Mouse (Mus musculus) T-helper 17 cell (primary cell): ENCODE measurements at regions not wholly inside any gene's neighbourhood (a gene's known extent, or its start where the extent isn't known, plus 50 kb on each side); places are given as distances from the start of the nearest gene placed in this dataset.

Source experiments
- in situ Hi-C, 2 experiments: fragments of 300-600 bp; cut with MboI, MseI; formaldehyde crosslinking; loops; 1 replicate in 1 of 2; 2 replicates in 1 of 2; pipeline ENCODE4 v1.15.1; 2025; ENCODE audit warnings: high pct_unique_total_duplicates in 2 of 2

- in situ Hi-C loops: loop anchor here in 1 of 2 experiments (25.0 kb wide), 1 partner anchor 849 kb away; no protein-coding TSS in a partner anchor
These were observed 98.4 kb downstream of the Akap11 start for GRCm38 (mm10) chr14:78438064-78438677.

DNA sequence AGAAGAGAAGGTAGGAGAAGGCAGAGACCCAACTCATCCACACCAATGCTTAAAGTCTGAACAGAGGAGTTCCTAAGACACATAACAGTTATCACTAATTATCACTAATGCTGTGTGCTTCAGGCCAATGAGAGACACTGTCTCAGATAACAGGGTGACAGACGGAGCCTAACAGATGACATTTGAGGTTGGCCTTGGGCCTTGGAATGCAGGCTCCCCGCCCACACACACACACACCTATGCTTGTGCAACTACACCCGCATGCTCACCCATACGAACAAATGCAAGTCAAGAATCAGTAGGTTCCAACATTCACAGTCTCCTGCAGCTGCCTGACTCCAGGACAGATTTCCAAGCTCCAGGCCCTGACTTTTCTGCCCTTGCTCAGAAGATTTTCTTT, 100.0 kb downstream of the Akap11 start:
- in situ Hi-C loops: loop anchor here in 1 of 2 experiments (25.0 kb wide), 1 partner anchor 851 kb away; no protein-coding TSS in a partner anchor

GRCm38 (mm10) chr14:78435982-78436381, 100.6 kb downstream of the Akap11 start:
- in situ Hi-C loops: loop anchor here in 1 of 2 experiments (25.0 kb wide), 1 partner anchor 851 kb away; no protein-coding TSS in a partner anchor

GRCm38 (mm10) chr14:78435561-78435960, 101.0 kb downstream of the Akap11 start:
- in situ Hi-C loops: loop anchor here in 1 of 2 experiments (25.0 kb wide), 1 partner anchor 852 kb away; no protein-coding TSS in a partner anchor

GRCm38 (mm10) chr14:78434753-78435152, 101.9 kb downstream of the Akap11 start:
- in situ Hi-C loops: loop anchor here in 1 of 2 experiments (5.0 to 25.0 kb wide), 2 partner anchors 38 to 853 kb away; no protein-coding TSS in a partner anchor

- in situ Hi-C loops: loop anchor here in 1 of 2 experiments (5.0 to 25.0 kb wide), 2 partner anchors 38 to 853 kb away; no protein-coding TSS in a partner anchor
These were observed 102.5 kb downstream of the Akap11 start for GRCm38 (mm10) chr14:78434126-78434525.

DNA sequence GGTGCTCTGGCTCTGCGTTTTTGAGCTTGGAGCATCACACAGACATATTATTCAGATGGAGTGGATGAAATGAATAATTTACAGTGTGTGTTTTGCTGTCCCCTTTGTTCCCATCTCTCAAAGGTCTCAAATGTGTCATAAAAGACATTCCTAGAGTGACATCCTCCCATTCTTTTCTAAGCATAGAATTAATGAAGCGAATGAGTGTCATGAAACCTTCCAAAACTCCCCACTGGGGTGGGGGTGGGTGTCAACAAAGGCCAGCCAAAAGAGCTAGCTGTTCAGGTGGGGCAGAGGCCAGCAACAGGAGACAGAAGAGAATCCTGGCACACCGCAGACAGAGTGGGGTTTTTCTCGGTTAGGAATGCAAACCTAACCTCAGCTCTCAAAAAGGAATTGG, 104.1 kb downstream of the Akap11 start:
- in situ Hi-C loops: loop anchor here in 1 of 2 experiments (5.0 to 25.0 kb wide), 2 partner anchors 40 to 855 kb away; no protein-coding TSS in a partner anchor

DNA sequence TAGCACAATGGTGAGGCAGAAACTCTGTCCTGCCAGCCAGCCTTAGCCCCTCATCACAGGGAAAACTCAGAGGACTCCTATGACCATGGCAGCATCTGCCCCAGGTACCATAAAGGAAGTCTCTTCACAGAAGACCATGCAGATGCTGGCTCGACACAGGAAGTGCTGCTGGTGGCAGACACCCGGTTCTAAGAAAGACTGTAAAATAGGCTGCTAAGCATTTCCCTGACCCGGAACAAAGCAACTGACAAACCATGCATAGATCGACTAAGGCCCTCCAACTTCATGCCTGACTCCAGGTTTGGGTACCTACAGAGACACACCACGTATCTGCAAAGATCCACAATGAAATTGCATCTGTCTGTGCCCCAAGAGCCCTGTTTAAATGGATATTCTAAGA, 104.7 kb downstream of the Akap11 start:
- in situ Hi-C loops: loop anchor here in 1 of 2 experiments (5.0 to 25.0 kb wide), 2 partner anchors 40 to 855 kb away; no protein-coding TSS in a partner anchor

DNA sequence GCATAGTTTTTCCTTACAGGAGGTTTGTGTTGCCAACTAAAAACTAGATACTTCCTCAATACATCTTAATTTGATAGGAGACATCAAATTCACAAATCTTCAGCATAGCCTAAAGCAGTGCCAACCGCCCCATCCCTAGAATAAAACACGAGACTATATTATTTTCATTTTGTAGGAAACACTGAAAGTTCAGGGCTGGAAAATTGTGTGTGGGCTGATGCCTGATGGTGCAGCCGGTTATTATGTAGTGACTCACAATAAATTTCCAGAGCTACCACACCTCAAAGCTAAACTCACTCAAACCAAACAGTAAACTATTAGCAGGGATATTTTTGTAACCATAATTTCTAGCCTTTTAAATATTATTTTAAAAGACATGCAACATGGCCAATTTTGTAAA, 105.2 kb downstream of the Akap11 start:
- in situ Hi-C loops: loop anchor here in 1 of 2 experiments (5.0 to 25.0 kb wide), 2 partner anchors 41 to 856 kb away; no protein-coding TSS in a partner anchor

DNA sequence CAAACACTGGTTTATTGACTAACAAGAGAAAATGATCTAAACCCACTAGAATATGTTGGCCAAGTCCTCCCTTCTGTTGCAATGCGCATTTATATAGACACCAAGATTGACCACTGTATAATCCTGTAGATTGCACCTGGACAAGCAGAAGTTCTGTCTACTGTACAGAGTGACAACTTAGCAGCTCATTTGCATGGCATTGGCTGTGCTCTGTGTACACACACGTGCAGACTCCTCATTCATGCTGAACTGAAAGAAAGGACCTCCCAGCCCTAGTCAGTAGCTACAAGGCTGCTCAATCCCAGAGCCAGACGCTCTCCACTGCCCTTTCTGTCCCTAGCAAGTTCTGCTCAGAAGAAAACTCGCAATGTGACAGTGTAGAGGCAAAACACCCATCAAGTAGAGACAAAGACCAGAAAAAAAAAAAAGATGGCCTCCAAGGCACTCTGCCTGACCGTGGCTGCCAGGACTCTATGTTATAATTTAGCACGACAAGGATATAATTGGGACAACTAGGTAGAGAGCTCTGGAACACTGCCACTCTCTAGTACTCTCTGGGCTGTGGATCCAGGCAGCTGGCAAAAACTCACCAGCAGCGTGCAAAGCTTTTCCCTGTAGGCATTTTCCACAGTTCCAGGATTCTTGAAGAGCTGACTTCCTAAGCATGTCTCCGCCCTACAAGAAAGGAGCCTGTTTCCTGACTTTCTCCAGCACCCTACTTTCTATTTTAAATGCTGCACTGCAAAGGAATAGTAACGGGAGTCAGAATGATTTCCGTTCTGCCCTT, 108.2 kb downstream of the Akap11 start:
- in situ Hi-C loops: loop anchor here in 1 of 2 experiments (25.0 kb wide), 1 partner anchor 859 kb away; no protein-coding TSS in a partner anchor

- in situ Hi-C loops: loop anchor here in 1 of 2 experiments (25.0 kb wide), 1 partner anchor 860 kb away; no protein-coding TSS in a partner anchor
These were observed 109.5 kb downstream of the Akap11 start for GRCm38 (mm10) chr14:78427062-78427461.

DNA sequence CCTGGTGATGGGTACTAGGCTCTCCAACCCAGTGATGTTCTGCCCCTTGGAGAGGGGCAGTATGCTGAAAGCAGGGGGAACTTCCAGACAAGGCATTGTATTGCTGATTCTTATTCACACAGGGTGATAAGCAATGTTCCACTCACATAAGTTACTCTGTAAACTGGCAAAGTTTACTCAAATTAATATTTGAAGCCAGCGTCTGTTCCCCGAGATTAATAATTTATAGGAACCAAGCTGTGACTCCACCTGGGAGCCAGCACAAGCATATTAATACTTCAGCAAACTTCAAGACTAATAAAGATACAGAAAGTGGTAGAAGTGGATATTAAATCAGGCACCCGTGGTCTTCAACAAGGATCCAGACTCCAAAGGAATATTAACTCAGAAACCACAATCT, 114.0 kb downstream of the Akap11 start:
- in situ Hi-C loops: no loop called here

DNA sequence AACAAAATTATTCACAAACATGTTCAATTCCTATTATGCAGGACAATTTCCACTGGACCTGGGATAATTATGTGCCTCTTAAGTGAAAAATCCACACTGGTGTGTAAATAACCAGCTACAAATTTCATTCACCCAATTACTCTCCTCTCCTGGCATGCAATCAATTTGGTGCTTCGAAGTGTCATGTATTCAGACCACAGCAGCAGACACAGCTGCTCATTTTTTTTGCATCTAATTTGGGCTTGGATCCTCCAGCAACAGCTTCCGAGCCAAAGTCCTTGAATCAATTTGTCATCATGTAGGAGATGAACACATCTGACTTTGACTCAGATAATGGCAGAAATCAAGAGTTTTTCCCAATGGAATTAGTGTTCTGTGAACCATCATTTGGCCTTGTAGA, 113.1 kb upstream of the Tnfsf11 start:
- in situ Hi-C loops: no loop called here

DNA sequence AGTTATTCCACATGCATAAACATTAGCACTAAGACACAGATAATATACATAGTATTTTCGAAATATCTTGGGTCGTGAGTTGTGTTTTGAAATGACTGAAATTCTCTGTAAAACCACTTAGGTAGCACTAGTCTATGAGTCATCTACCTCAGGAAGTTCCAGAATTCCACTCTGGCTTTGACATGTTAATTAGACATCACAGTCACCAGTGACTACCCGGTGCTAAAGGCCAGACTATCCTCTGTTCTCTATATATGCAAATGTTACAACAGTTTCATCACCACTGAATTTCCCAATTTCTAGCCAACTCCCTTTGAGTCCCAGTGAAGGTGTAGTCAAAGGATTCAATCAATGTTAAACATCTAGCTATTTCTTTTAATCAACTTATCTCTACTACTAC, 112.3 kb upstream of the Tnfsf11 start:
- in situ Hi-C loops: no loop called here

DNA sequence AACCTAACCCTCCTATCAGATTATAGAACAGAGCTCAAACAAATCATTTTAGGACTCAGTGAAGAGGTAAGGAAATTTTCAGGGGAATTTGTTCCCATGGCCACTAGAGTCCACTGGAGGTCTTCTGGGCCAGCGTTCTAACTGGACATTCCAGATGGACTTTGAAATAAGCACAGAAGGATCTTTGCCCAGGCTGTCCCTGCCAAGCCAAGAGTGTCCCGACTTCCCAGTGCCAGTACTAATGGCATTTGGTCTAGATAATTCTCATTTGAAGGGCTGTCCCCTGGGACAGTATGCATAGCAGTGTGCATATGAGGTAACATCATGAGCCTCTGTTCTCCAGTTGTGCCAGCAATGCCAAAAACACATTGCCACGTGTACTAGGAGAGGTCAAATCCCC, 97.7 kb upstream of the Tnfsf11 start:
- in situ Hi-C loops: no loop called here

DNA sequence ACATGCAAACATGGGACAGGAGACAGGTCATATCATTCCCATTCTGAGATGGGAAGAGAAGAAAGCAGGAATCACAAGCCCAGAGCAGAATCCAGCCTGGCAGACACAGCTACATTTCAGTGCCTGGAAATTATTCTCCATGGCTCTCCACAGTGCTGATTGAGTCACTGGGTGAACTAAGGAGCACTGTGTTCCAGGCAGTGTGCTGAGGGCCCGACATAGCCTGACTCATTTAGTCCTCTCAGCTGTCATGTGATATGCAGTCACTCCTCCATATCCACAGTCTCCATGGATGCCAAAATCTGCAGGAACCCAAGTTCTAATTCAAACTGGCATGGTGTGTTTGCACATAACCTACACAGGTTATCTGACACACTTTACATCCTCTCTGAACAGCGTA, 90.1 kb upstream of the Tnfsf11 start:
- in situ Hi-C loops: no loop called here

DNA sequence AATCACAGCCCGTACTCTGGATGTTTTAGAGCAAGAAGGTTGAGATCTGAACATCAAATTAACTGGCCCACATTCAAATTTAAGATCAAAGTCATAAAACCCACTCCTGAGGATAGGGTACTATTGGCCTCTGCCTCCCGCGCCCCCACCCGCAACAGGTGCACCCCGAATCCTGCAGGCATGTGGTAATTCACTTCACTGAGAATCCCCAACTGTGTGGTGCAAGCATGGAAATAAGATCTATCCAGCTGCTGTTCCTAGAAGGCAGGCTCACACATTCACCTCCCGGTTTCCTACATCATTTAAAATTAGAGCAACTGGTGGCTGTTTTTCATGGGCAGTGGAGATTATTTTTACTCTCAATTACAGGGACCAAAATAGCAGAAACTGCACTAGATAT, 87.8 kb upstream of the Tnfsf11 start:
- in situ Hi-C loops: no loop called here

GRCm38 (mm10) chr14:78387011-78387410, 79.2 kb upstream of the Tnfsf11 start:
- in situ Hi-C loops: no loop called here

DNA sequence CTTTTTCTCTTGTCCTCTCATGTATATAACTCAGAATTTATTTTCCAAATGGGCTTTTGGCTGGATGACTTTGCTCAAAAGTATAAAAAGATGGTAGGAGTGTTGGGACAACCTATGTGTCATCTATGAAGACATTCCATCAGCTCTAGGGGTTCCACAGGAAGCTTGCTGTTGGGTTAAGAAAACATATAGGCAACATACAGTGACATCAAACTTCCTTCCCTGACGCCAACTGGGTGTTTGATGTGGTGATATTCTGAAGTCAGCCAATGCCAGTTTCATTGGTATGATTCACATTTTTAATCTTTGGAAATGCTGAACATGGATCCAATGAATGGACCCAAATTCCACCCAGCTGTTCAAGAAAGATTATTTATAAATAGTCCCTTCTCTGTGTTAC, 76.5 kb upstream of the Tnfsf11 start:
- in situ Hi-C loops: no loop called here

DNA sequence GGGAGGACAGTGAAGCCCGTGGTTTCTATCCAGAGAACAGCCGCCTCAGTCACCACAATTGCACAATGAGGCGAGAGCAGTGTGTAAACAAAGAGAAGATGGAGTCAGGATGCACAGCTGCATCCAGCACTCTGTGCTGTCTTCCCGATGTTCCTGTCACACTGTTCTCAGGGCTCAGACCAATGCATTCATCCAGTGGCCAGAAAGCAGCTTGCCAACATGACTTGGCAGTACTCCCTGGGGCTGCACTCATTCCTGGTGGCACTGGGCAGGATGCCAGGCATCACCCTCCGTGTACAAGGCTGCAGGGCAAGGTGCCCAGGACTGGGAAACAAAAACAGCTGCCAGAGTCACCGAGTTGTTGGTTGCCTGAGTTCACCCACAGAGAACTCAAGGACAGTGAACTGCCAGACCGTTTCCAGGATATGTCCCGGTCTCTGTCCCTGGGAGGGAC, 75.4 kb upstream of the Tnfsf11 start:
- in situ Hi-C loops: no loop called here

GRCm38 (mm10) chr14:78380011-78380410, 72.2 kb upstream of the Tnfsf11 start:
- in situ Hi-C loops: no loop called here

GRCm38 (mm10) chr14:78376591-78376990, 68.7 kb upstream of the Tnfsf11 start:
- in situ Hi-C loops: no loop called here
